Mouse (Mus musculus): ENCODE data around the gene Efhd1.

DNA sequence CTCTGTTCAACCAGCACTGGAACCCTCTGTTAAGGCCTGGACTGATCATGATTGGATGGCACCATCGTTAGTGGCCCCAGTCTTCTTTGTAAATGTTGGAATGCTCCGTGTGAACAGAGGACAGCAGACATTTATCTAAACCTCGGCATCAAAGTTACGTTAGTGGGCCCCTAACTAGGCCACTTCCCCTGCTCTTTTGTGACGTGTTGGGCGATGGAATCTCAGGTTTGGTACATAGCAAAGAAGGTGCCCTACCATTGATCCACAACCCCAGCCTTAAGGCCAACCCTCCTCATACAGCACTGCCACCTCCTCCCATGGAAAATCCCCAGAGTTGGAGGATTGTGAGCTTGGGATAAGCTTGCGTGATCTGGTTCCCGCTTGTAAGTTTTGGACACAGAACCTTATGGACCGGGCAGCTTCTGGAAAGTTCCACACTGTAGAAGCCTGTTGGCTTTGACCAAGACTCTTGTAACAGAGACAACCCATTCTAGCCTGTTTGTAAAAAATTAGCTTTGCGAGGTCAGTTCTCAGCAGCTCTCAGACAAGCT, 19.3 kb downstream of the Efhd1 start:
- TF ChIP-seq POLR2A (IDR thresholded peaks at IDR 0.05; ENCODE audit: low read depth, low read length) (no peak), CTCF (IDR thresholded peaks at IDR 0.05; ENCODE audit: borderline replicate concordance, insufficient read depth, low read length) (no peak)
